Mouse (Mus musculus) heart, postnatal 0 days (tissue): Measurements from ENCODE around the gene Ube2d1.

ENCODE experiments used
- CTCF ChIP-seq: IDR thresholded peaks from 2 replicates; pipeline ENCODE4 v1.5.1; 2016; ENCODE audit warnings: antibody characterized with exemption, control low read depth, low read depth
- EP300 ChIP-seq: IDR thresholded peaks from 2 replicates; pipeline ENCODE4 v1.6.1; 2016; ENCODE audit warnings: antibody characterized with exemption, low read depth

DNA sequence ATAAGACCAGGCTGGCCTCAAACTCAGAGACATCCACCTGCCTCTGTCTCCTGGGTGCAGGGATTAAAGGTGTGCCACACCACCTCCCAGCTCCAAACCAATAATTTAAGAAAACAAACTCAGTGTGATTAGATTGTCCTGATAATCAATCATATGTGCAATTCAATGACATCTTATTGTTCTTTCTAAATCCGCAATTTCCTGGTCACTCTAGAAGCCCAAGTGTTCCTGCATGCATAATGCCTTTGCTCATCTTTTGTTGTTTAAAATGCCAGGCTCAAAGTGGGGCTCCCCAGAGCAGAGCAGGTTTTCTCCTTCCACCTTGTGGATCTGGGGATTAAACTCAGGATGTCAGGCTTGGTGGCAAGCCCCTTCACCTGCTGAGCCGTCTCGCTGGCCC, 25.2 kb upstream of the Ube2d1 start:
- TF ChIP-seq CTCF (no peak), EP300 (no peak)
